Mouse (Mus musculus) kidney, embryonic 16.5 days (tissue): ENCODE data around the gene Gm20388. TPM values are rescaled to one million over a fixed set of nuclear protein-coding genes. Genes with fewer than 3 reads are reported as not detected.
A peak's percentile ranks its signal among the peaks of the same experiment; 100 is the strongest.

ENCODE experiments used
- ATAC-seq: fragments of 200-750 bp; cut with Nextera tagmentation; 2 replicates; pipeline ENCODE4 v1.8.0; 2017; ENCODE audit warnings: moderate TSS enrichment; ENCODE audit not compliant: low FRiP score, low TSS enrichment
- H3K27ac ChIP-seq: fragments of 300-500 bp; sonication (generic); 2 replicates; pipeline ENCODE4 v1.5.1; 2014; ENCODE audit warnings: low read length
- H3K27me3 ChIP-seq: fragments of 300-500 bp; sonication (generic); 2 replicates; pipeline ENCODE4 v1.6.1; 2014; ENCODE audit warnings: low read length, control low read depth, mixed read lengths; ENCODE audit not compliant: insufficient read depth
- H3K36me3 ChIP-seq: fragments of 300-500 bp; sonication (generic); 2 replicates; pipeline ENCODE4 v1.6.1; 2014; ENCODE audit warnings: low read length, control low read depth, mixed read lengths; ENCODE audit not compliant: insufficient read depth
- H3K4me1 ChIP-seq: fragments of 300-500 bp; sonication (generic); 2 replicates; pipeline ENCODE4 v1.6.1; 2014; ENCODE audit warnings: low read length, control low read depth, mixed read lengths; ENCODE audit not compliant: insufficient read depth
- H3K4me2 ChIP-seq: fragments of 300-500 bp; sonication (generic); replicated peaks from 2 replicates; pipeline ENCODE4 v1.6.1; 2014; ENCODE audit warnings: low read depth, low read length
- H3K4me3 ChIP-seq: fragments of 300-500 bp; sonication (generic); 2 replicates; pipeline ENCODE4 v1.5.1; 2014; ENCODE audit warnings: mild to moderate bottlenecking, low read length
- H3K9ac ChIP-seq: fragments of 300-500 bp; sonication (generic); replicated peaks from 2 replicates; pipeline ENCODE4 v1.6.1; 2014; ENCODE audit warnings: low read length
- H3K9me3 ChIP-seq: fragments of 300-500 bp; sonication (generic); 2 replicates; pipeline ENCODE4 v1.6.1; 2016; ENCODE audit warnings: low read length, control low read depth
- WGBS: fragments of 180-500 bp; shearing (Covaris S2); extraction: QIAGEN DNeasy Blood & Tissue Kit; methylation state at CpG from one replicate; pipeline ENCODE4 v1.1.7; 2014; 5-methylcytosine and 5-hydroxymethylcytosine counted together
- polyA plus RNA-seq: library from polyadenylated mRNA; unstranded; fragments of >200 nt; fragmentation: Nextera tagmentation; extraction: Ambion mirVana; gene quantifications from 2 replicates; pipeline ENCODE4 v1.2.1, GENCODE M21; 2015

Gm20388 gene
- polyA plus RNA-seq, 1 experiment from 2014 or later, result 7.7 TPM

GRCm38 (mm10) chr8:120124836-120125389 is 214.3 kb downstream of the Gm20388 start:
- H3K9me3 ChIP-seq, result no peaks in the 10 kb centered on the region
- H3K27me3 ChIP-seq, result no peaks in the 10 kb centered on the region
- ATAC-seq, result no peak
- WGBS, result 46% methylated on average over 7 of the region's 7 CpGs
- peaks cover 29% of the 10 kb centered on the region for H3K4me1 ChIP-seq
- H3K36me3 ChIP-seq, result no peaks in the 10 kb centered on the region
- no peak overlapping the region; the same call in 1 of the 2 replicates for H3K9ac ChIP-seq
- H3K27ac ChIP-seq, result no peak overlapping the region
- H3K4me3 ChIP-seq, result no peak overlapping the region
- H3K4me2 ChIP-seq, result no peak overlapping the region

GRCm38 (mm10) chr8:120126357-120127161 is 215.9 kb downstream of the Gm20388 start:
- ATAC-seq, result peak; percentile 64; the same call in 1 of the 2 replicates
- 30% methylated on average over 14 of the region's 14 CpGs for WGBS
- H3K4me2 ChIP-seq, result 0 out of 2 replicates have a peak overlapping the region, but pooled peaks have one; percentile 5

GRCm38 (mm10) chr8:120129547-120129946 is 218.9 kb downstream of the Gm20388 start:
- Histone ChIP-seq H3K27ac (no peak overlapping the region), H3K9me3 (no peaks in the 10 kb centered on the region), H3K4me2 (no peak overlapping the region), H3K9ac (no peak overlapping the region), H3K4me3 (no peak overlapping the region), H3K27me3 (no peaks in the 10 kb centered on the region), H3K36me3 (no peaks in the 10 kb centered on the region), H3K4me1 (peaks cover 30% of the 10 kb centered on the region)
- no peak for ATAC-seq
- WGBS, result 52% methylated on average over 4 of the region's 4 CpGs

More at GRCm38 (mm10) chr8:120126357-120127161, 215.9 kb downstream of the Gm20388 start:
- H3K4me3 ChIP-seq, result no peak overlapping the region
- 0 out of 2 replicates have a peak overlapping the region, but pooled peaks have one; percentile 2 for H3K9ac ChIP-seq
- no peaks in the 10 kb centered on the region for H3K36me3 ChIP-seq
- H3K4me1 ChIP-seq, result peaks cover 30% of the 10 kb centered on the region
- no peaks in the 10 kb centered on the region for H3K27me3 ChIP-seq
- H3K9me3 ChIP-seq, result no peaks in the 10 kb centered on the region
- H3K27ac ChIP-seq, result peak overlapping the region; percentile 75

GRCm38 (mm10) chr8:120131158-120131557 is 220.5 kb downstream of the Gm20388 start:
- H3K27ac ChIP-seq, result no peak overlapping the region
- H3K4me2 ChIP-seq, result no peak overlapping the region
- WGBS, result 87% methylated on average over 8 of the region's 8 CpGs
- H3K9ac ChIP-seq, result no peak overlapping the region
- ATAC-seq, result no peak
- no peaks in the 10 kb centered on the region for H3K36me3 ChIP-seq
- H3K4me1 ChIP-seq, result peaks cover 15% of the 10 kb centered on the region
- H3K27me3 ChIP-seq, result no peaks in the 10 kb centered on the region
- no peaks in the 10 kb centered on the region for H3K9me3 ChIP-seq
- no peak overlapping the region for H3K4me3 ChIP-seq

- WGBS, result 71% methylated on average over 7 of the region's 7 CpGs
- no peak for ATAC-seq
Measured at GRCm38 (mm10) chr8:120133169-120133568, 222.5 kb downstream of the Gm20388 start.

GRCm38 (mm10) chr8:120135687-120136086 is 225.0 kb downstream of the Gm20388 start:
- no peaks in the 10 kb centered on the region for H3K27me3 ChIP-seq
- H3K9ac ChIP-seq, result no peak overlapping the region
- no peaks in the 10 kb centered on the region for H3K4me1 ChIP-seq
- no peak overlapping the region for H3K27ac ChIP-seq
- H3K4me3 ChIP-seq, result no peak overlapping the region
- WGBS, result 86% methylated on average over 7 of the region's 7 CpGs
- no peaks in the 10 kb centered on the region for H3K36me3 ChIP-seq
- no peak overlapping the region for H3K4me2 ChIP-seq
- ATAC-seq, result no peak
- H3K9me3 ChIP-seq, result no peaks in the 10 kb centered on the region

More at GRCm38 (mm10) chr8:120133169-120133568, 222.5 kb downstream of the Gm20388 start:
- Histone ChIP-seq H3K9me3 (no peaks in the 10 kb centered on the region), H3K36me3 (no peaks in the 10 kb centered on the region), H3K27ac (no peak overlapping the region), H3K4me1 (peaks cover 5% of the 10 kb centered on the region; the same call in 1 of the 2 replicates), H3K4me2 (no peak overlapping the region), H3K27me3 (no peaks in the 10 kb centered on the region), H3K9ac (no peak overlapping the region), H3K4me3 (no peak overlapping the region)

- H3K9me3 ChIP-seq, result no peaks in the 10 kb centered on the region
- no peaks in the 10 kb centered on the region for H3K4me1 ChIP-seq
- no peak for ATAC-seq
- no peak overlapping the region for H3K27ac ChIP-seq
- 77% methylated on average over 7 of the region's 7 CpGs for WGBS
- no peak overlapping the region for H3K4me2 ChIP-seq
- no peak overlapping the region for H3K9ac ChIP-seq
- no peak overlapping the region for H3K4me3 ChIP-seq
- H3K27me3 ChIP-seq, result no peaks in the 10 kb centered on the region
- H3K36me3 ChIP-seq, result no peaks in the 10 kb centered on the region
Measured at GRCm38 (mm10) chr8:120136618-120137017, 226.0 kb downstream of the Gm20388 start.

- no peak for ATAC-seq
- Histone ChIP-seq H3K9me3 (no peaks in the 10 kb centered on the region), H3K4me1 (no peaks in the 10 kb centered on the region), H3K4me2 (no peak overlapping the region), H3K36me3 (no peaks in the 10 kb centered on the region), H3K27me3 (no peaks in the 10 kb centered on the region), H3K9ac (no peak overlapping the region), H3K4me3 (no peak overlapping the region), H3K27ac (no peak overlapping the region)
- WGBS, result 64% methylated on average over 2 of the region's 2 CpGs
Measured at GRCm38 (mm10) chr8:120138958-120139357, 228.3 kb downstream of the Gm20388 start.

- Histone ChIP-seq H3K27ac (no peak overlapping the region), H3K27me3 (no peaks in the 10 kb centered on the region), H3K9ac (0 out of 2 replicates have a peak overlapping the region, but pooled peaks have one; percentile 25), H3K4me3 (no peak overlapping the region), H3K36me3 (no peaks in the 10 kb centered on the region), H3K4me2 (no peak overlapping the region), H3K9me3 (no peaks in the 10 kb centered on the region), H3K4me1 (peaks cover 4% of the 10 kb centered on the region; the same call in 1 of the 2 replicates)
- WGBS, result 58% methylated on average over 3 of the region's 3 CpGs
- ATAC-seq, result no peak
Measured at GRCm38 (mm10) chr8:120140769-120141168, 230.1 kb downstream of the Gm20388 start.
